Mouse (Mus musculus): ENCODE results near the gene D11Wsu47e. TPM values are rescaled to one million over a fixed set of nuclear protein-coding genes. Genes with fewer than 3 reads are reported as not detected.

Gene D11Wsu47e
- 2.2 TPM for polyA plus RNA-seq (2014; fragmentation: Illumina TruSeq; extraction: RNeasy Lipid Tissue Mini Kit (QIAGEN cat#74804); ENCODE audit: low read depth, low replicate concordance)

DNA sequence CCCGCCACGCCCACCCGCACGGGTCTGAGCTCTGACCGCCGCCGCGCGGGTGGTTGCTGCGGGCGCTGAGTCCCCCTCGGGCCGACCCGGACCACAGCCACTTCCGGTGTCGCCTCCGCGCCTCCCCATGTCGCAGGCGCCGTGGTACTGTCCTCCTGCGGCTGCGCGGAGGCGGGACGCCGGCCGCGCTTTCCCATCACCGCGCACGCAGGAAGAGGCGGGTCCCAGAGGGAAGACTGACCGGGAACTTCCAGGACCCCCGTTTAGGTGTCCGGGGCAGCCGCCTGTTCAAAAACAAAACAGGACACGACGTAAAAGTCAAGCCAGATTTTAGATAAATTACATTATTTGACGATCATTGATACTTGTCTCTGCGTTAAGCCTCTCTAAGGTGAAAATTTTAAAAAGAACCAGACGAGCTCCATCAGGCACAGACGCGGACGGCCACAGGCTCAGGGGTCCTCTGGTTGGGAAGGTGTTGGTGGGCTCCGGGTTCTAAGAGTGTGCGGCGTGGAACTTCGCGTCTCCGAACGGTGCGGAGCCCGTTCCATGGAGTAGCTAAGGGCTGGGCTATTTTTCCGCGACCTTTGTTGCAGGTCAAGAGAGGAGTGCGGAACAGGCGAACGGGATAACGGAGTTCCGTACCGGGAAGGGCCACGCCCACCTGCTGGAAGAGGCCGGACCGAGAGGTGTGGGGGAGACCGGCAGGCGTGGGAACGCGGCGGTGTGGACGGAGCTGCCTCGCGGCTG lies at the start of gene D11Wsu47e, which contains the start of gene Fam104a:
TSS of gene D11Wsu47e (plus strand) at position 456 of the 750 bp plus-strand sequence.
TSS of gene Fam104a (minus strand) at position 199 of the 750 bp plus-strand sequence.

DNA sequence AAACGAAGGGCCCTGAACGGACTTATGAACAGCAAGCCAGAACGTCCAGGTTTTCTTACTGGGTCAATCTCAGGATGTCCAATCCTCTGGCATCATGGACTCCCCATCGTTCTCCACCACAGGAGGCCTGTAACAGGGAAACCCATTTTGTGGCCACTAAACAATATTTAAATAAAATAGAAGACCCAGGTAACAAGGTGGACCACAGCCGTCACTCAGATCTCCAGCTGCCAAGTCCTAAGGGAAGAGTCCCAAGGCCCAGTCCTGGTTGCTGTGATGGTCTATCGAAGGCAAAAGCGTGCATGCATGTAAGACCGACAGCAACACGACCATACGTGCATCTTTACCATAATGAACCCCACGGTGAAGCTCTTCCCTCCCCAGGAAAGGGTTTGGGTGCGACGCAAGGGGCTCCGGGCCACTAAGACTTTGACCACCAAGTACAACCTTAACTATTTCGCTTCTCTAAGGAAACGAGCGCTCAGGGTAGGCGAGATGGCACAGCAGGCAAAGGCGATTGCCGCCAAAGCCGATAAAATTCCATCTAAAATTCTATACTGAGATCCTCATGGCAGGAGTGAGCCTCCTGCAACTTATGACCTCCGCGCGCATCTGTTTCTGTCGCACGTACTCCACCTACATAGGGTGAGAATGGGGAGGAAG lies 35.4 kb upstream of the D11Wsu47e start, which contains the start of gene Cog1:
TSS of gene Cog1 (plus strand) at position 480 of the 663 bp plus-strand sequence.

GRCm38 (mm10) chr11:113649353-113650210 lies 34.6 kb upstream of the D11Wsu47e start, which contains the start of gene Slc39a11:
Gene Slc39a11, minus strand, starts transcription at chr11:113650079.

GRCm38 (mm10) chr11:113709731-113710256 lies 25.6 kb downstream of the D11Wsu47e start, which contains the start of gene Cpsf4l:
Gene Cpsf4l, minus strand, starts transcription at chr11:113710017.

Other genes starting within 250 kb of the D11Wsu47e start
- gene Sstr2, start 65.1 kb upstream of the D11Wsu47e start, polyA plus RNA-seq (2014; fragmentation: Illumina TruSeq; extraction: RNeasy Lipid Tissue Mini Kit (QIAGEN cat#74804); ENCODE audit: low read depth, low replicate concordance) = not detected
- 2.0 TPM for gene Cog1, start 35.2 kb upstream of the D11Wsu47e start, polyA plus RNA-seq (2014; fragmentation: Illumina TruSeq; extraction: RNeasy Lipid Tissue Mini Kit (QIAGEN cat#74804); ENCODE audit: low read depth, low replicate concordance)
- gene Slc39a11, start 34.3 kb upstream of the D11Wsu47e start, polyA plus RNA-seq (2014; fragmentation: Illumina TruSeq; extraction: RNeasy Lipid Tissue Mini Kit (QIAGEN cat#74804); ENCODE audit: low read depth, low replicate concordance) = 6.9 TPM
- gene Fam104a, start 257 bp upstream of the D11Wsu47e start, polyA plus RNA-seq (2014; fragmentation: Illumina TruSeq; extraction: RNeasy Lipid Tissue Mini Kit (QIAGEN cat#74804); ENCODE audit: low read depth, low replicate concordance) = 5.0 TPM
- 1.1 TPM for gene Cpsf4l, start 25.6 kb downstream of the D11Wsu47e start, polyA plus RNA-seq (2014; fragmentation: Illumina TruSeq; extraction: RNeasy Lipid Tissue Mini Kit (QIAGEN cat#74804); ENCODE audit: low read depth, low replicate concordance)
- 2.8 TPM for gene Cdc42ep4, start 67.5 kb downstream of the D11Wsu47e start, polyA plus RNA-seq (2014; fragmentation: Illumina TruSeq; extraction: RNeasy Lipid Tissue Mini Kit (QIAGEN cat#74804); ENCODE audit: low read depth, low replicate concordance)

Data from liver, adult 10 weeks (tissue).